ENCODE assay signal across 8 mouse cellular contexts in the genomic region with DNA sequence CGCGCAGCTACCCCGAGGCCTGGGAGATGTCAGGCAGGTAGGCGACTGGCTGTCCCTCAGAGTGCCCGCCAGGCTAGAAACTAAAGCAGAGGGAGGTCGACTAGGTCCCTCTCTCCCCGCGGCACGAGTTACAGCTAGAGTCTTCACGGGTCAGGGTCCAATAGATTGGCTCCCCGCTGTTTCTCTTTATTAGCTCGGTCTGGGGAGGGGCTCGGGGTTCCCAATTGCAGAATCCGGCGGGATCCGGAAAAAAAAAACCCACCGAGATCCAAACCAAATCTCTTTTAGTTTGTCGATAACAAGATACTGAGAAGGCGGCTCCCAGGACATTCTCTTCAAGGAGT. TPM values are rescaled to one million over a fixed set of nuclear protein-coding genes. Genes with fewer than 3 reads are reported as not detected.
A peak's percentile ranks its signal among the peaks of the same experiment; 100 is the strongest.
DNase-seq lines count a peak whose midpoint lies in the region; ATAC-seq and TF ChIP-seq lines count a peak whose summit lies in the region.

No protein-coding gene starts in this region.

- peak overlapping the region; percentile 67 for H3K9ac ChIP-seq in kidney, embryonic 16.5 days (replicated peaks; ENCODE audit: low read length)
- peak overlapping the region; percentile 68 for H3K9ac ChIP-seq in embryonic facial prominence, embryonic 13.5 days
- H3K9ac ChIP-seq in intestine, embryonic 14.5 days (ENCODE audit: low read length) = no peak overlapping the region
- H3K9ac ChIP-seq in midbrain, postnatal 0 days (replicated peaks; ENCODE audit: low read length, poor library complexity, severe bottlenecking) = no peak overlapping the region

- H3K9me3 ChIP-seq in kidney, embryonic 16.5 days (ENCODE audit: low read length) = no peaks in the 10 kb centered on the region
- H3K9me3 ChIP-seq in embryonic facial prominence, embryonic 13.5 days = no peaks in the 10 kb centered on the region
- no peaks in the 10 kb centered on the region for H3K9me3 ChIP-seq in intestine, embryonic 14.5 days (ENCODE audit: control insufficient read depth, low read length)
- H3K9me3 ChIP-seq in midbrain, postnatal 0 days (ENCODE audit: low read length) = no peaks in the 10 kb centered on the region

- H3K4me2 ChIP-seq in kidney, embryonic 16.5 days (replicated peaks; ENCODE audit: low read depth, low read length) = peak overlapping the region; percentile 94
- peak overlapping the region; percentile 97 for H3K4me2 ChIP-seq in embryonic facial prominence, embryonic 13.5 days
- H3K4me2 ChIP-seq in intestine, embryonic 14.5 days (ENCODE audit: low read length) = peak overlapping the region; percentile 90
- peak overlapping the region; percentile 98 for H3K4me2 ChIP-seq in midbrain, postnatal 0 days (ENCODE audit: low read depth, low read length, poor library complexity, severe bottlenecking)

- DNase-seq in kidney, postnatal 25 days = no peak
- DNase-seq in intestine, embryonic 14.5 days (ENCODE audit: low spot score) = no peak
- no peak for DNase-seq in midbrain, postnatal 0 days (ENCODE audit: low spot score)
- DNase-seq in cerebellum, postnatal 14 days = no peak
- no peak for DNase-seq in gastrocnemius, postnatal 4 days (ENCODE audit: low spot score in 2 of 2)
- no peak for DNase-seq in urinary bladder, postnatal 25 days (ENCODE audit: low spot score)

- no peak for ATAC-seq in kidney, embryonic 16.5 days (ENCODE audit: low FRiP score, low TSS enrichment)
- ATAC-seq in embryonic facial prominence, embryonic 13.5 days (ENCODE audit: insufficient number of reproducible peaks, insufficient read depth, low FRiP score, low TSS enrichment, low read depth) = no peak
- ATAC-seq in intestine, embryonic 14.5 days (replicated peaks; ENCODE audit: low FRiP score, low TSS enrichment, low read depth) = peak; percentile 71
- no peak for ATAC-seq in midbrain, postnatal 0 days (ENCODE audit: low FRiP score)

- no peaks in the 10 kb centered on the region for H3K36me3 ChIP-seq in kidney, embryonic 16.5 days (ENCODE audit: insufficient read depth, low read length)
- no peaks in the 10 kb centered on the region for H3K36me3 ChIP-seq in embryonic facial prominence, embryonic 13.5 days
- no peaks in the 10 kb centered on the region for H3K36me3 ChIP-seq in intestine, embryonic 14.5 days (ENCODE audit: control insufficient read depth, insufficient read depth, low read length)
- no peaks in the 10 kb centered on the region for H3K36me3 ChIP-seq in midbrain, postnatal 0 days (ENCODE audit: insufficient read depth, low read length)

- peaks cover 46% of the 10 kb centered on the region for H3K27me3 ChIP-seq in kidney, embryonic 16.5 days (ENCODE audit: insufficient read depth, low read length)
- H3K27me3 ChIP-seq in embryonic facial prominence, embryonic 13.5 days = peaks cover 74% of the 10 kb centered on the region
- H3K27me3 ChIP-seq in intestine, embryonic 14.5 days (replicated peaks; ENCODE audit: control insufficient read depth, insufficient read depth, low read length) = peaks cover 57% of the 10 kb centered on the region
- H3K27me3 ChIP-seq in midbrain, postnatal 0 days (ENCODE audit: insufficient read depth, low read length) = peaks cover 57% of the 10 kb centered on the region

- WGBS in kidney, embryonic 16.5 days = 0% methylated on average over 19 of the region's 19 CpGs
- WGBS in embryonic facial prominence, embryonic 13.5 days = under 1% methylated on average over 19 of the region's 19 CpGs
- WGBS in intestine, embryonic 14.5 days = 1% methylated on average over 19 of the region's 19 CpGs
- 2% methylated on average over 18 of the region's 19 CpGs for WGBS in midbrain, postnatal 0 days

- H3K4me1 ChIP-seq in kidney, embryonic 16.5 days (ENCODE audit: insufficient read depth, low read length) = peaks cover 32% of the 10 kb centered on the region
- H3K4me1 ChIP-seq in embryonic facial prominence, embryonic 13.5 days = peaks cover 20% of the 10 kb centered on the region
- H3K4me1 ChIP-seq in intestine, embryonic 14.5 days (replicated peaks; ENCODE audit: control insufficient read depth, insufficient read depth, low read length) = peaks cover 10% of the 10 kb centered on the region
- peaks cover 5% of the 10 kb centered on the region for H3K4me1 ChIP-seq in midbrain, postnatal 0 days (ENCODE audit: insufficient read depth, low read length)

- peak overlapping the region; percentile 64 for H3K4me3 ChIP-seq in kidney, embryonic 16.5 days (ENCODE audit: low read length)
- peak overlapping the region; percentile 58 for H3K4me3 ChIP-seq in embryonic facial prominence, embryonic 13.5 days
- H3K4me3 ChIP-seq in intestine, embryonic 14.5 days (ENCODE audit: low read depth, low read length) = peak overlapping the region; percentile 45
- peak overlapping the region; percentile 54 for H3K4me3 ChIP-seq in midbrain, postnatal 0 days (ENCODE audit: low read depth, low read length)

- no peak for TF ChIP-seq CTCF in midbrain, postnatal 0 days (IDR thresholded peaks at IDR 0.05)

- H3K27ac ChIP-seq in kidney, embryonic 16.5 days (ENCODE audit: low read length) = no peak overlapping the region
- no peak overlapping the region for H3K27ac ChIP-seq in embryonic facial prominence, embryonic 13.5 days
- no peak overlapping the region for H3K27ac ChIP-seq in intestine, embryonic 14.5 days (ENCODE audit: low read depth)
- no peak overlapping the region for H3K27ac ChIP-seq in midbrain, postnatal 0 days (ENCODE audit: low read depth, low read length)

RNA-seq across cellular contexts. Expression of gene Sowahb, which starts 0.5 kb away (rescaled TPM):
- 1.4 and 1.7 TPM in 2 replicates for polyA plus RNA-seq in kidney, embryonic 16.5 days (2015; fragmentation: Nextera tagmentation; extraction: Ambion mirVana)
- polyA plus RNA-seq in embryonic facial prominence, embryonic 13.5 days (2015; fragmentation: Nextera tagmentation; extraction: Ambion mirVana) = 0.59 and 1.3 TPM in 2 replicates
- polyA plus RNA-seq in intestine, embryonic 14.5 days (2014; fragmentation: Nextera tagmentation; extraction: Ambion mirVana) = 3.3 and 3.9 TPM in 2 replicates
- 0.14 and 0.16 TPM in 2 replicates for total RNA-seq in midbrain, postnatal 0 days (2014; rRNA removed)
- polyA plus RNA-seq in midbrain, postnatal 0 days (2015; fragmentation: Nextera tagmentation; extraction: Ambion mirVana) = 0.06 TPM in 1 of 2 replicates, not detected in the other
- under 1 TPM in 1 of 2 experiments, not detected in 1; 0.07 TPM for total RNA-seq in gastrocnemius, postnatal 4 days (2021)

RNA-seq across cellular contexts. Expression of gene Sept11, which starts 47.9 kb away (rescaled TPM):
- 216 and 232 TPM in 2 replicates for polyA plus RNA-seq in kidney, embryonic 16.5 days (2015; fragmentation: Nextera tagmentation; extraction: Ambion mirVana)
- polyA plus RNA-seq in embryonic facial prominence, embryonic 13.5 days (2015; fragmentation: Nextera tagmentation; extraction: Ambion mirVana) = 220 and 238 TPM in 2 replicates
- 178 and 186 TPM in 2 replicates for polyA plus RNA-seq in intestine, embryonic 14.5 days (2014; fragmentation: Nextera tagmentation; extraction: Ambion mirVana)
- total RNA-seq in midbrain, postnatal 0 days (2014; rRNA removed) = 95.9 and 100 TPM in 2 replicates
- 87.7 and 96.0 TPM in 2 replicates for polyA plus RNA-seq in midbrain, postnatal 0 days (2015; fragmentation: Nextera tagmentation; extraction: Ambion mirVana)
- total RNA-seq in gastrocnemius, postnatal 4 days (2021) = 100 to 1,000 TPM; 246 to 256 TPM

Comparison
In these comparisons a context has a peak if more than half of its experiments do, and no peak if none do; other contexts are left out.
1. H3K9ac ChIP-seq: peak in kidney, embryonic 16.5 days (single experiment) and embryonic facial prominence, embryonic 13.5 days (single experiment); none in intestine, embryonic 14.5 days (single experiment) and midbrain, postnatal 0 days (single experiment).
2. Peak in every context shown above with its lines, with median percentiles within 50 percentile points of each other: H3K4me2 ChIP-seq and H3K4me3 ChIP-seq.